Mouse (Mus musculus) heart, adult 9 months (tissue): ENCODE data around the gene Scrt2.

Experiments
- DNase-seq, 2 experiments: peaks; one replicate each; pipeline ENCODE4 v3.0.0; 2022; ENCODE audit warnings: low spot score in 2 of 2

Gene Scrt2

DNA sequence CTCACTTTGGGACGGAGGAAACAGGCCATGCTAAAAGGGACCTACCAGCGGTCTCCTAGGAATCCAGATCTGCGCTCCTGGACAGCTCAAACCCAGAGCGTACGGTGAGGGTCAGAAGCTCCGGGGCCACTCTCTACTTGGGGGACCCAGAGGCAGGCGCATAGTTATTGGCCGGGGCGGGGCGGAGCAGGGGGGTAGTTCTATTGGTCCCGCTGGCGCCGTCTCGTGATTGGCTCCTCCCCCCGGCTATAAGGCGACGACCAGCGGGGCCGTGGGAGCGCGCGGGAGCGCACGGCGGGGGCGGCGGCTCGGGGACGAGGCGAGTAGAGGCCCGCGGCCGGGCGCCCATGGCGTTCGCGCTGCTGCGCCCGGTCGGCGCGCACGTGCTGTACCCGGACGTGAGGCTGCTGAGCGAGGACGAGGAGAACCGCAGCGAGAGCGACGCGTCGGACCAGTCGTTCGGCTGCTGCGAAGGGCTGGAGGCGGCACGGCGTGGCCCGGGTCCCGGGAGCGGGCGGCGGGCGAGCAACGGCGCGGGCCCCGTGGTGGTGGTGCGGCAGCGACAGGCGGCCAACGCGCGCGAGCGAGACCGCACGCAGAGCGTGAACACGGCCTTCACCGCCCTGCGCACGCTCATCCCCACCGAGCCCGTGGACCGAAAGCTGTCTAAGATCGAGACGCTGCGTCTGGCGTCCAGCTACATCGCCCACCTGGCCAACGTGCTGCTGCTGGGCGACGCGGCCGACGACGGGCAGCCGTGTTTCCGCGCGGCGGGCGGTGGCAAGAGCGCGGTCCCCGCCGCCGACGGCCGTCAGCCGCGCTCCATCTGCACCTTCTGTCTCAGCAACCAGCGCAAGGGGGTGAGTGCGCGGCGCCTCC is 62.2 kb downstream of the Scrt2 start, which contains the start of gene Tcf15:
Gene Tcf15, plus strand, starts transcription at position 283 of the 879 bp plus-strand sequence.
- DNase-seq = peak; percentile 82 to 88

DNA sequence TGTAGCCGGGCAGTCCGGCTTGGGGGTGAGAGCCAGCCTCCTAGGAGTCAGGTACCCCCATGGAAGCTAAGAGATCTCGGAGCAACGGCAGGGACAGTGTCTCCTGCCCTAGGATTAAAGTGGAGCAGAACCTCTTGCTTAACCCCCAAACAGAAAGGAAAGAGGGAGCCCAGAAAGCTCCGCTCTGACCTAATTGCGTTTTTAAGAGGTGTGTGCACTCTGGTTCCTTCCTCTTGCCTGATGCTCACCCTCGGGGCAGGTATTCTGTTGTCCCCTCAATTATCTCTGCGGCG is 62.8 kb downstream of the Scrt2 start:
- no peak for DNase-seq

DNA sequence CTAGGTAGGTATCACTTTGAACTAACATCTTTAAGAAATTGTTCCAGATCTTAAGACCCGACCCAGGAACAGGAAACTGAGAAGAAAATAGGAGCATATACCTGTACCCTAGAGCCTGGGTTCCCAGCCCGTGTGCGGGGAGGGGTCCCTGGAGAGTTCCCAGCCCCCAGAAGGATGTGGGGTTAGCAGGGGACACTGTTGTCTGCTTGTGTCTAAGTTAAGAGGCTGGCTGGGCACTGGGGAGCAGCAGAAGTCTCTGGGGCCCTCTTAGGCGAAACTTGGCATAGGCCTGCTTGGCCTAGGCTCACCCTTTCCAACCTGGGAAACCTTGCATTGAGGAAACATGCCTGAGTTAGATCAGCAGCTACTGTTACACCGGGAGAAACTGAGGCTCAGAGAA is 63.2 kb downstream of the Scrt2 start:
- no peak for DNase-seq
